In the genomic region with DNA sequence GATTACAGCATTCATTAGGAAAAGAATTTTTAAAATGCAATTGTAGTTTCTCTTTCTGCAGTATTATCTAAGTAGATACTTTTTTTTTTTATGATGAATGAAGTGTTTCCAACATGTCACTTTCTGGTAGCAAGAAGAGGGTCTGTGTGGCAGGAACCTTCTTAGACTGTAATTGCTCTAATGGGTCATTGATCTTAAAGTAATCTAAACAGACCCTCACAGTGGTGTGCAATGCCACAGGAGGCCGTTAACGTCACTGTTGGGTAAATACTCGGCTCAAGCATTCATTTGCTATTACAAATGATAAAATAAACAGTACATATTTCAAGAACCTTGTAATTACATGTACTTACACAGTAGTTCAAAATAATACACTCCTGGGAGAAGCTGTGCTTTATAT, we compare ENCODE assay signal across 22 mouse cellular contexts.
"Had no signal": no experiment of that assay in that cellular context is flagged by ENCODE, and none has a peak within 500 bp of the region (broad histone marks: within the 10 kb centered on the region; RNA-seq: fewer than 3 reads in every experiment).

No protein-coding gene starts in this region.

- H3K4me1 ChIP-seq: limb, embryonic 12.5 days; limb, embryonic 15.5 days; midbrain, embryonic 12.5 days; midbrain, embryonic 15.5 days had no signal

- H3K4me2 ChIP-seq: limb, embryonic 12.5 days; limb, embryonic 15.5 days; liver, embryonic 11.5 days; midbrain, embryonic 12.5 days; midbrain, embryonic 15.5 days; neural tube, embryonic 13.5 days had no signal

- H3K27ac ChIP-seq: limb, embryonic 12.5 days; limb, embryonic 15.5 days; liver, embryonic 14.5 days; midbrain, embryonic 12.5 days; midbrain, embryonic 15.5 days; neural tube, embryonic 13.5 days; stomach, postnatal 0 days had no signal

- H3K9ac ChIP-seq: limb, embryonic 12.5 days; limb, embryonic 15.5 days; liver, embryonic 14.5 days; liver, postnatal 0 days; midbrain, embryonic 12.5 days; midbrain, embryonic 15.5 days; neural tube, embryonic 13.5 days had no signal

- H3K36me3 ChIP-seq: limb, embryonic 12.5 days; limb, embryonic 15.5 days; midbrain, embryonic 12.5 days; midbrain, embryonic 15.5 days; neural tube, embryonic 13.5 days had no signal

- ATAC-seq: liver, postnatal 0 days; midbrain, embryonic 15.5 days had no signal

- H3K9me3 ChIP-seq: limb, embryonic 12.5 days; limb, embryonic 15.5 days; midbrain, embryonic 12.5 days; midbrain, embryonic 15.5 days; neural tube, embryonic 13.5 days had no signal

- H3K4me3 ChIP-seq: limb, embryonic 12.5 days; limb, embryonic 15.5 days; midbrain, embryonic 12.5 days; midbrain, embryonic 15.5 days; myocyte; neural tube, embryonic 13.5 days had no signal

- H3K27me3 ChIP-seq: limb, embryonic 12.5 days; limb, embryonic 15.5 days; midbrain, embryonic 12.5 days; midbrain, embryonic 15.5 days; neural tube, embryonic 13.5 days had no signal

- DNase-seq: kidney, adult 9 months; kidney, postnatal 14 days; kidney, postnatal 4 days; left cerebral cortex, postnatal 4 days; liver, postnatal 0 days; lung, postnatal 14 days; lung, postnatal 4 days; right cerebral cortex, adult 18-20 months; right cerebral cortex, postnatal 14 days; right cerebral cortex, postnatal 4 days; thymus, adult 2 months; thymus, postnatal 14 days; thymus, postnatal 4 days had no signal
